Mouse (Mus musculus) embryonic facial prominence, embryonic 12.5 days (tissue): ENCODE results near the gene Lemd1. TPM values are rescaled to one million over a fixed set of nuclear protein-coding genes. Genes with fewer than 3 reads are reported as not detected.

Source experiments
- ATAC-seq: fragments of 200-750 bp; cut with Nextera tagmentation; 2 replicates; pipeline ENCODE4 v1.8.0; 2017; ENCODE audit not compliant: insufficient number of reproducible peaks, insufficient read depth, low FRiP score, low TSS enrichment
- H3K27ac ChIP-seq: fragments of 300-500 bp; sonication (generic); 2 replicates; pipeline ENCODE4 v1.5.1; 2016; ENCODE audit warnings: mild to moderate bottlenecking
- H3K27me3 ChIP-seq: fragments of 300-500 bp; sonication (generic); 2 replicates; pipeline ENCODE4 v1.6.1; 2016; ENCODE audit warnings: mild to moderate bottlenecking, moderate library complexity
- H3K36me3 ChIP-seq: fragments of 300-500 bp; sonication (generic); 2 replicates; pipeline ENCODE4 v1.6.1; 2016; ENCODE audit warnings: mild to moderate bottlenecking
- H3K4me1 ChIP-seq: fragments of 300-500 bp; sonication (generic); 2 replicates; pipeline ENCODE4 v1.6.1; 2016
- H3K4me2 ChIP-seq: fragments of 300-500 bp; sonication (generic); replicated peaks from 2 replicates; pipeline ENCODE4 v1.6.1; 2016; ENCODE audit warnings: mild to moderate bottlenecking, moderate library complexity
- H3K4me3 ChIP-seq: fragments of 300-500 bp; sonication (generic); 2 replicates; pipeline ENCODE4 v1.5.1; 2016; ENCODE audit warnings: mild to moderate bottlenecking
- H3K9ac ChIP-seq: fragments of 300-500 bp; sonication (generic); 2 replicates; pipeline ENCODE4 v1.6.1; 2016; ENCODE audit warnings: mild to moderate bottlenecking, moderate library complexity
- H3K9me3 ChIP-seq: fragments of 300-500 bp; sonication (generic); 2 replicates; pipeline ENCODE4 v1.6.1; 2016; ENCODE audit warnings: mild to moderate bottlenecking, moderate library complexity
- WGBS: fragments of 180-500 bp; shearing (Covaris S2); methylation state at CpG from one replicate; pipeline ENCODE4 v1.1.7; 2016; 5-methylcytosine and 5-hydroxymethylcytosine counted together
- polyA plus RNA-seq: library from polyadenylated mRNA; unstranded; fragments of >200 nt; fragmentation: Nextera tagmentation; extraction: Ambion mirVana; gene quantifications from 2 replicates; pipeline ENCODE4 v1.2.1, GENCODE M21; 2016

The Lemd1 gene
- 1.5 and 2.0 TPM in 2 replicates for polyA plus RNA-seq

DNA sequence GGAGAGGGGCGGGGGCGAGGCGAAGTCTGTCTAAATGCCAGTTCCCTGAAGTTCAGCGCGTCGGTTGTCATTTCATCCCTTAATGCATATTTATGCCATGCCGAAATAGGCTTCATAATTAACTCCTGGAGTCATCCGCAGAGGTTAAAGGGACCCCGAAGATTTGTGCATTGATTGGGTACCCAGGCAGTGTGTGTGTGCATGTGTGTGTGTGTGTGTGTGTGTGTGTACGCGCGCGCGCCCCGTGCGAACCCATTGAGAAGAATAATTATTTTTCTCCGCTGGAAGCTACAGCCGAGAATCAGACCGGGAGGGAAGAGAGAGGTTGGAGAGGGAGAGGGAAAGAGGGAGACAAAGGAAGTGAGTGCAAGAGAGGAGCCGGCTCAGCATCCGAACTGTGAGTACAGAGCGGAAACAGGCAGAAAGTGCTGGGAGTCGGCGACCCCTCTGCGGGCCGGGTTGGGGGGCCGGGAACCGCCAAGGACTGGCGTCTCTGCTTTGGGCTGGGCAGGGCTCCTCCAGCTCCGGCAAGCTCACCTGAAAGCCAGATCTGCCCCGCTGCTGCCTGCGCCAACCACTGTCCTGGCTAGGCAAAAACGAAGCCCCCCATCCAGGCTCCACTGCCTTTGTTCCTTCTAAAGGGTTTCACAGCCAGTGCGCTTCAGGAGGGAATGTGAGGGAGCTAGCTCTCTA lies at the start of gene Lemd1, which contains the start of gene AC124108.1:
Gene Lemd1 (plus strand): TSS at position 339 of the 693 bp plus-strand sequence.
Gene AC124108.1 (plus strand): TSS at position 365 of the 693 bp plus-strand sequence.
- Histone ChIP-seq H3K27me3 (peaks cover 79% of the 10 kb centered on the region), H3K4me2 (peak within 1 kb of the TSS; percentile 92), H3K4me3 (peak within 1 kb of the TSS; percentile 58), H3K4me1 (peaks cover 33% of the 10 kb centered on the region), H3K27ac (peak within 1 kb of the TSS; percentile 67), H3K9me3 (no peaks in the 10 kb centered on the region), H3K36me3 (no peaks in the 10 kb centered on the region), H3K9ac (peak within 1 kb of the TSS; percentile 63)
- under 1% methylated on average over 34 of the region's 34 CpGs for WGBS
- ATAC-seq, result no peak

DNA sequence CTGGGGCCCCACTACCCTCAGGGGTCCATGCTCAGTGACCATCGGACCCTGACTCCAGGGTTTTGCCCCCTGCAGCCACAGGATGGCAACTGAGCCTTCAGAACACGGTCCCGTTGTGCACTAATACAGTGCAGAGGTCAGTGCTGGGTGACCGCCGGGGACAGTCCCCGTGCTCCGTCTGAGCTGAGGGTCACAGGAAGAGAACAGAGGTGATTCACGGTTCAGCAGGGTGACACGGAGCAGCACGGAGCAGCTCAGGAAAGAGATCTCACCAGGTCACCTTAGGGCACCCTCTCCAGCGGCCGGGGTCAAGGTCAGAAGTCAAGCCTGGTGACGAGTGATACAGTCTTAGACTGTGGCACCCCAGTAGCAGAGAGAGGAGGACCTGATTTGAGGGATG lies 49.5 kb upstream of the Lemd1 start:
- H3K9ac ChIP-seq, result no peak overlapping the region
- H3K9me3 ChIP-seq, result no peaks in the 10 kb centered on the region
- no peak for ATAC-seq
- no peak overlapping the region for H3K4me3 ChIP-seq
- 30% methylated on average over 13 of the region's 13 CpGs for whole genome bisulfite sequencing
- H3K4me1 ChIP-seq, result peaks cover 14% of the 10 kb centered on the region; the same call in 1 of the 2 replicates
- no peak overlapping the region for H3K27ac ChIP-seq
- no peak overlapping the region for H3K4me2 ChIP-seq
- no peaks in the 10 kb centered on the region for H3K36me3 ChIP-seq
- H3K27me3 ChIP-seq, result peaks cover 25% of the 10 kb centered on the region

DNA sequence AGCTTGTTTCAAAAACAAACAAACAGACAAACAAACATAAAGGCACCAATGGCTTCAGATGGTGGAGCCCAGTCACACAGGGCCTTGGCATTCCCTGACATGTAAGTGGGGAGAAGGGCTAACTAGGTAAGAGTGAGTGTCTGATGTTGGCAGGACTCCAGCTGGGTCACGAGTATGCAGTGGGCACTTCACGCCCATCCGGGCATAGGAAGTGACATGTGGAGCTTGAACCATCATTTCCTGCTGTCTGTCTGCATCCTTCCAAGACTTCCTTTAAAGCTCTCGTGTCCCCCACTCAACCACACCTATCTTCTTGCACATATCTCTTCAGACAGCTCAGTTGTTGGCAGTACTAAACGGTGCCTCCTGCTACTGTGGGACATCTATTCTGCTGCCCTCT lies 48.2 kb upstream of the Lemd1 start:
- Histone ChIP-seq H3K4me3 (no peak overlapping the region), H3K27ac (no peak overlapping the region), H3K9ac (no peak overlapping the region), H3K36me3 (no peaks in the 10 kb centered on the region), H3K27me3 (peaks cover 19% of the 10 kb centered on the region), H3K9me3 (no peaks in the 10 kb centered on the region), H3K4me1 (peaks cover 13% of the 10 kb centered on the region; the same call in 1 of the 2 replicates), H3K4me2 (no peak overlapping the region)
- ATAC-seq, result no peak
- 70% methylated on average over 5 of the region's 5 CpGs for WGBS

DNA sequence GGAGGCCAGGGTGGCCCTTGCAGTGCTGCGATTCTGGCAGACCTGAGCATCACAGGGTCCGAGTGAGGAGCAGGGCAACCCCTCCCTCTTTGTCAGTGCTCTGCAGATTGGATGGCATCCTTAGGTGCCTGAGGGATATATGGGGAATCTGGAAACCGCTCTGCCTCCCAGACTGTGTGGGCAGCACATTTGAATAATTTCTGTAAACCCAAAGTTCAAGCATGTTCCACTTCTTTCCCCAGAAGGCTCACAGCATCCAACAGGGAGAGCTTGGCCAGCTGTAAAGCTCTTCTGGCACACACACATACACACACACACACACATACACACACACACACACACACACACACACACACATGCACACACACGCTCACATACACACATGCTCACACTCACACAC lies 47.5 kb upstream of the Lemd1 start:
- 0 out of 2 replicates have a peak overlapping the region, but pooled peaks have one; percentile 3 for H3K9ac ChIP-seq
- no peaks in the 10 kb centered on the region for H3K36me3 ChIP-seq
- ATAC-seq, result no peak
- H3K4me1 ChIP-seq, result peaks cover 6% of the 10 kb centered on the region; the same call in 1 of the 2 replicates
- H3K4me3 ChIP-seq, result no peak overlapping the region
- H3K27me3 ChIP-seq, result 0 out of 2 replicates have a peak, but pooled peaks cover 13% of the 10 kb centered on the region
- WGBS, result 58% methylated on average over 4 of the region's 4 CpGs
- H3K4me2 ChIP-seq, result no peak overlapping the region
- H3K27ac ChIP-seq, result no peak overlapping the region
- no peaks in the 10 kb centered on the region for H3K9me3 ChIP-seq

DNA sequence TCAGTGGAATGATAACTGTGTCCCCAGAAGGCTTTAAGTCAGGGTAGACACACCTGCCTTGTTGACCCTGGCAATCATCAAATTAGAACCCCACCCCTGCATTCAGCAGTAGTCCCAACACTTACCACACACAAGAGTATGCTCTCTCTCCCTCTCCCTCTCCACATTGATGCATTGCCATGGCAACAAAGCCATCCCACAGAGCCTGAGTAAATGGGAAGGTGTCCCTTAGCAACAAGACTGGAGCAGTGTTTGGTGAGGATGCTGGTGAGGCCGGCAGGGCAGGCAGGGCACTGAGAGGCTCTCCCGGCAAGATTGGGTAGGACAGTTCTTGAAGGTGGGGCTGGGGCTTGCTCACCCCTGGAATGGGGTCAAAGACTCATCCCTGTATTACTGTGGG lies 47.0 kb upstream of the Lemd1 start:
- H3K4me1 ChIP-seq, result 0 out of 2 replicates have a peak, but pooled peaks cover 3% of the 10 kb centered on the region
- ATAC-seq, result no peak

DNA sequence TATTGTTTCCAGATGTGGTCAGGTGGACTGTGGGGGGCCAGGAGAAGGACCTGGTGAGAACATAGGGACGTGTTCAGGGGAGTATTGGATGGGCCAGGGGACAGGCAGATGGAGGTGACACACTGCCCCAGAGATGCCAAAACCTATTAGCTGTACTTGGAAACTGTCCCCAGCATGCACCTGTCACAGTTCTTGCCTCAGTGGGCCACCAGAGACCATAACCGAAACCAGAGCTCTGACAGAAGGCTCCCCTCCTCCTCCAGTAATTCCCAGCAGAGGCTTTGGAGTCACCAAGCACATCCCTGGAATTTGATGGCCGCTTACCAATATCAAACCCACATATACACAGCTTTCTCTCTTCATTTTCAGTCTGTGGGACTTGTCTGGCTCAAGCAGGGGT lies 46.4 kb upstream of the Lemd1 start:
- 64% methylated on average over 3 of the region's 3 CpGs for WGBS
- Histone ChIP-seq H3K4me1 (0 out of 2 replicates have a peak, but pooled peaks cover 3% of the 10 kb centered on the region), H3K27ac (no peak overlapping the region), H3K27me3 (0 out of 2 replicates have a peak, but pooled peaks cover 9% of the 10 kb centered on the region), H3K9me3 (no peaks in the 10 kb centered on the region), H3K9ac (no peak overlapping the region), H3K36me3 (no peaks in the 10 kb centered on the region), H3K4me2 (no peak overlapping the region), H3K4me3 (no peak overlapping the region)
- no peak for ATAC-seq

More for the DNA sequence above, 47.0 kb upstream of the Lemd1 start:
- H3K9ac ChIP-seq, result no peak overlapping the region
- WGBS, result 45% methylated on average over 2 of the region's 2 CpGs
- H3K4me3 ChIP-seq, result no peak overlapping the region
- no peaks in the 10 kb centered on the region for H3K36me3 ChIP-seq
- 0 out of 2 replicates have a peak, but pooled peaks cover 9% of the 10 kb centered on the region for H3K27me3 ChIP-seq
- H3K9me3 ChIP-seq, result no peaks in the 10 kb centered on the region
- H3K4me2 ChIP-seq, result no peak overlapping the region
- no peak overlapping the region for H3K27ac ChIP-seq

DNA sequence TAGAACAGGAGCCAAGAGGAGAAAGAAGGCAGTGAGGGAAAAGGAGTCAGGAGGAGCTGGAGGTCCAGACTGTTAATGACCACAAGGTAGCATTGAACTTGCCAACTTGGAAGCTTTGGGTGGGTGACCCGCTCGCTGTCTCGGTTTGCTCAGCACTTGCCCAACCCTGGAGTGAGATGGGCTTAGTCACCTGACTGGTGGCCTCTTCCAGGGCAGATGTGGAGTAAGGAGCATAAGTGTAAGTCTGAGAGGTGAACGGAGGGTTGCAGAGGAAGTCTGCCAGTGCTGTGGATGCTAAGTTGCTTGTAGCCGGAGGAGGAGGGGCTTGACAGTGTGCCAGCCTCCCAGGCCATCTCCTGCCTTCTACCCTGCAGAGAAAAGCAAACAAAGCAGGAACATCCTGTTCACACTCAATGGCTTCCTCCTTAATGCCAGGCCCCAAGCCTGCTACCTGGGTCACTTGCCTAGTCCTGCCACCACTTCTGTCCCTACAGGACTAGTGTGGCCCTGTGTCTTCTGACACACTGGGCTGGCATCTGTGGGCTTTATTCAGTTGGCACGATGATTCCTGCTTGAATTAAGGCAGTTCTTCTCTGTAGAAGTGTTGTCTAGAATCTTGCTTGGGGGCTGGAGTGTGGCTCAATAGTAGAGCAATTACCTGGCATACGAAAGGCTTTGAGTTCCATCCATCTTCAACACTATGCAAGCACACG lies 45.1 kb upstream of the Lemd1 start:
- H3K4me3 ChIP-seq, result no peak overlapping the region
- no peak overlapping the region for H3K9ac ChIP-seq
- H3K9me3 ChIP-seq, result no peaks in the 10 kb centered on the region
- H3K4me1 ChIP-seq, result 0 out of 2 replicates have a peak, but pooled peaks cover 6% of the 10 kb centered on the region
- ATAC-seq, result no peak
- 0 out of 2 replicates have a peak, but pooled peaks cover 5% of the 10 kb centered on the region for H3K27me3 ChIP-seq
- WGBS, result 90% methylated on average over 8 of the region's 8 CpGs
- H3K4me2 ChIP-seq, result no peak overlapping the region
- no peak overlapping the region for H3K27ac ChIP-seq
- no peaks in the 10 kb centered on the region for H3K36me3 ChIP-seq

DNA sequence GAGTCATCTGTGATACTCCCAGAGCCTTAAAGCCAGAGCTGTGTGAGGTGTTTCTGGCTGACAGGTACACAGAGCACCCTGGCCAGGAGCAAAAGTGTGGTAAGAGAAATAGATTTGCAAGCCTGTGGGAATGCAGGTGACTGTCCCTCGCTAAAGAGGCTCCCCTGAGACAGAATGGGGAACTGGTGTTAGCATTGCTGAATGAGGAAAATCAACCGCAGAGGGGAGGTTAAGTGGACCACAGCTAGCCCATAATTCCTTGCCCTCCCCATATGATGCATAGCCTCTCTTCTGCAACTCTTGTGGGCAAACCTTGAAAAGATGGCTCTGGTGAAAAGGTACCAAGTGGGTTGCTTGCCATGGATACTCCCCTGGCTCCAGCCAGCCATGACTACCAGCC lies 41.8 kb upstream of the Lemd1 start:
- 70% methylated on average over 2 of the region's 2 CpGs for WGBS
- no peak for ATAC-seq
- Histone ChIP-seq H3K36me3 (no peaks in the 10 kb centered on the region), H3K9me3 (no peaks in the 10 kb centered on the region), H3K4me3 (no peak overlapping the region), H3K4me2 (no peak overlapping the region), H3K4me1 (0 out of 2 replicates have a peak, but pooled peaks cover 9% of the 10 kb centered on the region), H3K9ac (no peak overlapping the region), H3K27me3 (no peaks in the 10 kb centered on the region), H3K27ac (no peak overlapping the region)

DNA sequence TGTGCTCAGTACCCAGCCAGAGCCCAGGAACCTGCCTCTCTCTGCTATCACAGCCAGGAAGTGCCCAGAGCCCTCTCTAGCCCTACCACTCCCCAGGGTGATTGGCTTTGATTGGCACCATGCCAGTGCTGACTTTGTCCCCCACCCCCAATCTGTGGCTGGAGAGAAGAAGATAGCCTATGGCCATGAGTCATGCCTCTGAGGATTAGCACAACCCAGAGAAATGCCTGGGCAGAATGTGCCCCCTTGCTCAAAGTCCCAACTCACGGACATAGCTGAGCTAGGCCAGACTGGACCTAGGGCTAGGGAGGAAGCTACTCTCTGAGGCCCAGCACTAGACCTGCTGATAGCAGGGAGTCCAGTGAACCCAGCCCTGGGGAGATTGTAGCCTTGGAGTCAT lies 41.1 kb upstream of the Lemd1 start:
- peak overlapping the region; percentile 10; the same call in 1 of the 2 replicates for H3K9ac ChIP-seq
- 33% methylated on average over 1 of the region's 1 CpGs for WGBS

DNA sequence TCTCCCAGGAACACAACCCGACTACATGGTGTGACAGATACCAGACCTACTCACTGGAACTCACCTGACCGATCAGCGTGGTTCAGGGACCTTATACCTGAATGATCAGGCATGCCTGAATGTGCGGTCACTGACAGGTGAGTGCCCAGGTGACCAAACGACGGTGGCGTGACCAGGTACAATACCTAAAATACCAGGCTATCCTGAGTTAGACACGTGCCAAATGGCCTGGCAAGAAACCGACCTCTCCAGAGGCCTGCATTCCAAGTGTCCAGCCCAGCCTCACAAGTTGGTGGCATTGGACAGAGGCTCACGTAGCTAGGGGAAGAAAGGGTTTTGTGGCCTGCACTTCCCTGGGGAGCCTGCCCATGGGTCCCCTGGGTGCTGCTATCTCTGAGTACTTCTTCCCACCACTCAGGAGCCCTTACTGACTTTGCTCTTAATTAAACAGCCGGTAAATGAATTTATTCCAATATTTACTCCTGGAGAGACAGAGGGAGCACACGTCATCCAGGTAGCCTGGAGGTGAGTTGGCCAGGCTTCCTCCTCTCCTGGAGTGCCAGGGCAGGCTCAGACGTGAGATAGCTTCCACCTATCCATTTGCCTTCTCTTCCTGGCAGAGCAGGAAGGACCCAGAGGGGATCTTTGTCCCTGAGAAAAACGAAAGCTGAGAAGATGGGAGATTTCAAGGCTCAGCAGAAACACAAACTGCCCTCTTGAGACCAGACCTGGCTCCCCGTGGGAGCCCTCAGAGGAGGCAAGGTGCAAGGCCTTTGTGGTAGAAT lies 40.2 kb upstream of the Lemd1 start:
- H3K4me2 ChIP-seq, result no peak overlapping the region
- no peak overlapping the region for H3K27ac ChIP-seq
- H3K9ac ChIP-seq, result no peak overlapping the region
- H3K9me3 ChIP-seq, result no peaks in the 10 kb centered on the region
- 66% methylated on average over 15 of the region's 15 CpGs for WGBS
- 0 out of 2 replicates have a peak, but pooled peaks cover 9% of the 10 kb centered on the region for H3K4me1 ChIP-seq
- H3K4me3 ChIP-seq, result no peak overlapping the region
- ATAC-seq, result no peak
- no peaks in the 10 kb centered on the region for H3K27me3 ChIP-seq
- no peaks in the 10 kb centered on the region for H3K36me3 ChIP-seq

More for the DNA sequence above, 41.1 kb upstream of the Lemd1 start:
- Histone ChIP-seq H3K4me1 (0 out of 2 replicates have a peak, but pooled peaks cover 9% of the 10 kb centered on the region), H3K4me3 (no peak overlapping the region), H3K4me2 (no peak overlapping the region), H3K36me3 (no peaks in the 10 kb centered on the region), H3K27me3 (no peaks in the 10 kb centered on the region), H3K27ac (no peak overlapping the region), H3K9me3 (no peaks in the 10 kb centered on the region)
- ATAC-seq, result no peak

DNA sequence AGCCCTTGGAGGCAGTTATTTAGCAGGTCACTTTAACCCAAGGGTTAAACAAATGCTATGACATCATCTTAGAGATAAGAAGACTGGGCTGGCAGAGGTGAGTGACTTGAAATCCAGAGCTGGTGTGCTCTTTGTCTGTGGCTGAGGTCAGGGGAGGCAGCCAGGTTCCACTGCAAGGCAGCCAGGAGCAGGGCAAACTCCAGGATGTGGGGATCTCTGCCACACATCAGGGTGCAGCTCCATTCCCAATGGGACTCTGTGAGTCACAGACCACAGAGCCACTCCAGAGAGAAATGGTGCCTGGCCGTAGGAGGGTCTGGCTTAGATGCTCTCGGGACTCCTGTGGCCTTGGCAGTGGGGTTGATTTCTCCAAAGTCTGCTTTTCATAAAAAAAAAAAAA lies 39.3 kb upstream of the Lemd1 start:
- Histone ChIP-seq H3K9ac (no peak overlapping the region), H3K4me2 (no peak overlapping the region), H3K27me3 (no peaks in the 10 kb centered on the region), H3K27ac (no peak overlapping the region), H3K36me3 (no peaks in the 10 kb centered on the region), H3K4me3 (no peak overlapping the region), H3K4me1 (0 out of 2 replicates have a peak, but pooled peaks cover 9% of the 10 kb centered on the region), H3K9me3 (no peaks in the 10 kb centered on the region)
- 49% methylated on average over 2 of the region's 2 CpGs for WGBS
- ATAC-seq, result no peak
